Mouse (Mus musculus): ENCODE data around the gene Ints12.

- TF ChIP-seq POLR2A (IDR thresholded peaks at IDR 0.05; ENCODE audit: extremely low read depth, insufficient read depth, low read length) (no peak), CTCF (IDR thresholded peaks at IDR 0.05; ENCODE audit: low read depth, low read length) (no peak)
These were observed 1.2 kb upstream of the Ints12 start for GRCm38 (mm10) chr3:133090247-133091120.
